In genomic region chr7:95720083-95720482, GRCm38 (mm10) we compare ENCODE assay signal across 21 mouse cellular contexts.
DNase-seq lines count a peak whose midpoint lies in the region; ATAC-seq lines count a peak whose summit lies in the region.
"Had no signal": no experiment of that assay in that cellular context is flagged by ENCODE, and none has a peak within 500 bp of the region (broad histone marks: within the 10 kb centered on the region; RNA-seq: fewer than 3 reads in every experiment).

No protein-coding gene starts in this region.

- H3K27me3 ChIP-seq in kidney, embryonic 14.5 days (ENCODE audit: control insufficient read depth, insufficient read depth, low read length), result no peaks in the 10 kb centered on the region
- H3K27me3 ChIP-seq: CH12.LX; limb, embryonic 15.5 days; megakaryocyte, embryonic 14.5 days had no signal

- no peak overlapping the region for H3K27ac ChIP-seq in kidney, embryonic 14.5 days (ENCODE audit: low read depth, low read length)
- H3K27ac ChIP-seq: layer of hippocampus, adult 2 months; left cerebral cortex, adult 2 months; limb, embryonic 15.5 days had no signal

- H3K9me3 ChIP-seq in kidney, embryonic 14.5 days (ENCODE audit: control insufficient read depth, low read length), result no peaks in the 10 kb centered on the region
- H3K9me3 ChIP-seq: limb, embryonic 15.5 days; megakaryocyte, embryonic 14.5 days had no signal

- peak; percentile 46 for DNase-seq in kidney, adult 11 months
- peak; percentile 38 for DNase-seq in Muller cell, postnatal 12 days (ENCODE audit: inconsistent ontology term)
- DNase-seq in hindlimb bud, embryonic 11.5 days (ENCODE audit: extremely low spot score, low read depth, low spot score), result peak; percentile 49
- peak; percentile 58 for DNase-seq in kidney, postnatal 14 days
- no peak for DNase-seq in MN1 (ENCODE audit: low spot score)
- DNase-seq: cerebellum, adult 9-11 months; heart, postnatal 4 days; lung, embryonic 14.5 days; right cerebral cortex, adult 18-20 months; thymus, adult 2 months had no signal

- H3K36me3 ChIP-seq in kidney, embryonic 14.5 days (ENCODE audit: control insufficient read depth, insufficient read depth, low read length), result no peaks in the 10 kb centered on the region
- H3K36me3 ChIP-seq: limb, embryonic 15.5 days had no signal

- H3K4me1 ChIP-seq in kidney, embryonic 14.5 days (ENCODE audit: control insufficient read depth, insufficient read depth, low read length), result no peaks in the 10 kb centered on the region
- H3K4me1 ChIP-seq: limb, embryonic 15.5 days; megakaryocyte, embryonic 14.5 days had no signal

- no peak overlapping the region for H3K4me2 ChIP-seq in kidney, embryonic 14.5 days (replicated peaks; ENCODE audit: low read depth, low read length)
- H3K4me2 ChIP-seq: limb, embryonic 15.5 days; lung, embryonic 14.5 days had no signal

- H3K9ac ChIP-seq in kidney, embryonic 14.5 days (ENCODE audit: low read depth, low read length), result no peak overlapping the region
- H3K9ac ChIP-seq: limb, embryonic 15.5 days; lung, embryonic 14.5 days had no signal

- no peak overlapping the region for H3K4me3 ChIP-seq in kidney, embryonic 14.5 days (ENCODE audit: low read length)
- H3K4me3 ChIP-seq: erythroblast, embryonic 14.5 days; layer of hippocampus, adult 2 months; left cerebral cortex, adult 2 months; limb, embryonic 15.5 days; megakaryocyte, embryonic 14.5 days had no signal

- ATAC-seq in kidney, embryonic 14.5 days (ENCODE audit: low FRiP score, low TSS enrichment), result no peak
- no peak for ATAC-seq in megakaryocyte-erythroid progenitor cell, adult 5-6 weeks (replicated peaks; ENCODE audit: low FRiP score, low TSS enrichment, poor library complexity, severe bottlenecking)
- ATAC-seq in erythroblast, adult 5-6 weeks (replicated peaks; ENCODE audit: low FRiP score, poor library complexity, severe bottlenecking), result no peak
- ATAC-seq: forebrain, embryonic 14.5 days; hindbrain, embryonic 16.5 days had no signal
